Mouse (Mus musculus) hindbrain, embryonic 16.5 days (tissue): ENCODE measurements around the gene Trem2. TPM values are rescaled to one million over a fixed set of nuclear protein-coding genes. Genes with fewer than 3 reads are reported as not detected.

Experiments
- polyA plus RNA-seq: library from polyadenylated mRNA; unstranded; fragments of >200 nt; fragmentation: Nextera tagmentation; extraction: Ambion mirVana; gene quantifications from 2 replicates; pipeline ENCODE4 v1.2.1, GENCODE M21; 2015

Trem2 gene
- polyA plus RNA-seq, 1 experiment from 2014 or later: 6.7 TPM

Other genes starting within 250 kb of the Trem2 start
- gene 9830107B12Rik, start 200.1 kb upstream of the Trem2 start, polyA plus RNA-seq: not detected in 2 replicates
- 0.14 TPM in 1 of 2 replicates, not detected in the other for gene A530064D06Rik, start 179.1 kb upstream of the Trem2 start, polyA plus RNA-seq
- not detected in 2 replicates for gene Trem1, start 113.6 kb upstream of the Trem2 start, polyA plus RNA-seq
- not detected in 2 replicates for gene Trem3, start 98.6 kb upstream of the Trem2 start, polyA plus RNA-seq
- 0.17 and 0.59 TPM in 2 replicates for gene Treml4, start 82.1 kb upstream of the Trem2 start, polyA plus RNA-seq
- gene Treml2, start 46.9 kb upstream of the Trem2 start, polyA plus RNA-seq: 0.27 TPM in 1 of 2 replicates, not detected in the other
- 0.06 and 0.14 TPM in 2 replicates for gene B430306N03Rik, start 30.3 kb upstream of the Trem2 start, polyA plus RNA-seq
- gene Treml1, start 13.5 kb downstream of the Trem2 start, polyA plus RNA-seq: 0.49 and 0.76 TPM in 2 replicates
- 8.9 and 10.6 TPM in 2 replicates for gene Nfya, start 63.5 kb downstream of the Trem2 start, polyA plus RNA-seq
- 33.2 and 34.3 TPM in 2 replicates for gene Oard1, start 63.6 kb downstream of the Trem2 start, polyA plus RNA-seq
- gene Apobec2, start 86.5 kb downstream of the Trem2 start, polyA plus RNA-seq: 0.88 and 4.2 TPM in 2 replicates
- 0.93 and 1.6 TPM in 2 replicates for gene Tspo2, start 105.1 kb downstream of the Trem2 start, polyA plus RNA-seq
- gene Unc5cl, start 108.5 kb downstream of the Trem2 start, polyA plus RNA-seq: 0.15 and 0.39 TPM in 2 replicates